Mouse (Mus musculus) lung, postnatal 14 days (tissue): Measurements from ENCODE around the gene Ptprn2.

Experiments
- DNase-seq: peaks from one replicate; pipeline ENCODE4 v3.0.0; 2021

Gene Ptprn2

DNA sequence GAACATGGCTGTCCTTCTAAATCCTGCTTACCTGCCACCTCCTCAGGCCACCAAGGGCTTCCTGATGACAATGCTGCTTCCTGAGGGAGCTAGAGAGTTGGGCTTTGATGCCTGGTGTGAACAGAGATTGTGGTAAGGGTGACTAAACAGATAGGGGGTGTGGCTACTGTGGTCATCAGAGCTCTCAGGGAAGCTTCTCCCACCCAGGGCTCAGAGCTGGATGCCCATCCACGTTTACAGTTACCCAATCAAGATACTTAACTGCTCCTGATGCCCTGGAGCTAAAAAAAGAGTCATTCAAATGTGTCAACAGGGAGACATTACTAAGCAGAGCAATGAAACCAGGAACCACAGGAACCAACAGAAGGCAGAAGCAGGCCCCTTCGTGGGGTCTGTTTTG, 532.4 kb downstream of the Ptprn2 start:
- DNase-seq, result no peak

DNA sequence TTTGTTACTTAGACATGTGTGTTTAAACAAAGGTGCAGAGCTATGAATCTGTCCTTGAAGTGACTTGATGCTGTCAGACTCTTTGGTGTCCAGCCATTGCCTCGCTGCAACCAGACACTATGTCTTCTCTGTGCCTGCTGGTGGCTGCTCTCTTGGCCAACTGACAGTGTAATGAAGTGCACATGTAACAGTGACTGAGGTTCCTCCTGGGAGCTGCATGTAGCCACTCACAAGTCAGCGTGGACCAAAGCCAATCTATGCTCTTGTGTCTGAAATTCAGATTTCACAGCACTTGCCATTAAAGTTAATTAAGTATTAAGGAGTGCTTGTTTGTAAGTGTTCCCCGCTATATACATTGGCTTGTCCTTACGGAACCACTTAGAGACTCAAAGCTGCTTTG, 537.7 kb downstream of the Ptprn2 start:
- no peak for DNase-seq

DNA sequence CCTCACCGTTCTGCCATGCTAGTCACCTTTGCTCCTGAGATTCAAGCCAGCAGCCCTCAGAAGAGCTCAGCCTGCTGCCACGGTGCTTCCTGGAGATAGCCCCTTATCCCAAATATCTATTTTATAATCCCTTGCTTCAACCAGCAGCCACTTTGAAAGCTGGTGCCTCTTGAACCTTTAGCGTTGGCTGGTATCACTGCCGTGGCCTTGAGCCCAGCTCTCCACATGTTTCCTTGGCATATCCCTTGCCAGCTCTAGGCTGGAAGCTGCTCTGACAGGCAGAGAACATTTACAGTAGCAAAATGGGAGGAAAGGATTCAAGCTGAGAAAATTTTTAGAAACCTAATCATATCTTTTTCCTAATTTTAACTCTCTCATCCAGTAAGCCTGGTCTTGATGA, 539.4 kb downstream of the Ptprn2 start:
- peak; percentile 11 for DNase-seq

DNA sequence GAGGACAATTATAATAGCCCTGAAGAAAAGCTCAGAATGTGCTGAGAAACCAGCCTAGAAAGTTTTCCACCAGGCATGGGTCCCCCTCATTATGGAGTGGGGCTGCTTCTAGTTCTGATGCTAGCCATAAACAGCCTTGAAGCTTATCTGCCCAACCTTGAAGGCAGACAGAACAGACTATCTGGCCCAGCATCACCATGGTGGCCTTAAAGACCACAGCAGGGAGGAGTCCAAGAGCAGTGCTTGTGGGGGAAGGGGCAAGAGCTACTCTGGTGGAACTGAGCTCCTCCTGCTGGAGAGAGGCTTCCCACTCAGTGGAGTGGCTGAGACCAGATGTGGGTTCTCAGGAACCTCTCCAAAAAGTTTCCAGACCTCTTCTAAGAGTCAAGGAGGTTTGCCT, 540.2 kb downstream of the Ptprn2 start:
- DNase-seq, result no peak

DNA sequence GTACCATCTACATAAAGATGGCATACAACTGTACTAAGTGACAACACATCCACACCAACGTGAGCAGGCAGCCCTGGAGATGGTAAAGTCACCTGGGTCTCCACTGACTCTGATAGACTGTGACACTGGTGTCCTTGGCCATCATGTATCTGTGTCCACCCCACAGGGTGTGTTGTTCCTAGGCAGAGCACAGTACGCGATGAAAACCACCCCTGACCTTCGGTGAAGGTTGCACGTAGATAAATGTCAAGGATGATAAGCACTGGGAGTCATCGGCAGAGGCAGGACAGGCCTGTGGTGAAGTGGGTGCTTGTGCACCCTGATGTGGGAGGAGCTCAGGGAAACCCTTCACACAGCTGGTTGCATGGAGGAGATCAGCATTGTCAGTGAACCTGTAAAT, 541.8 kb downstream of the Ptprn2 start:
- no peak for DNase-seq

DNA sequence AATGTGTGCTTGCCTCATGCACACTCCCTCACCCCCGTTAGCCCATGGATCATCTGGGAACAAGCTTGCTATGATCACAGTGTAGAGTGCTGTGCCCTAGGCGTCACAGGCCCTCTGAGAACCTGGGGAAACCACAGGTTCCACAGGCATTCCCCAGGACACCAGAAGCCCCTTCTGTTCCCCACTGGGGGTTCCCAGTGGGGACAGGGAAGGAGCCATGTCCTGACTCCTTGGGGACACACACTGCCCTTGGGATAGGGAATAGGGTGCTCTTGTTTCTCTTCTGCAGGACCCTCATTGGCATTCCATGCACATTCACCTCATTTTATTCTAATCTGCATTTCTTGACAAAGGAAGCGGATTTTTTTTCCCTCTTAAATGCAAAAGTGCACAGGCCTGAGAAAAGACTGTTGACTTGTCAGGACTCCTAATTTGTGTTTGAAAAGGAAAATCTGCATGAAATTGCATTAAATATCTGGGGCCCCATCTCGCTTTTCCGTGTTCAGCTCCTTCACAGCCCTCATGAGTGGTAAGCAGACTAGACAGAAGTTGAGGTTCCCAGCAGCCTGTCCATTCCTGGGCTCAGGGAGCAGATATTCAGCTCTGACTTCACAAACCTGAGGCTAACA, 542.9 kb downstream of the Ptprn2 start:
- DNase-seq, result no peak

DNA sequence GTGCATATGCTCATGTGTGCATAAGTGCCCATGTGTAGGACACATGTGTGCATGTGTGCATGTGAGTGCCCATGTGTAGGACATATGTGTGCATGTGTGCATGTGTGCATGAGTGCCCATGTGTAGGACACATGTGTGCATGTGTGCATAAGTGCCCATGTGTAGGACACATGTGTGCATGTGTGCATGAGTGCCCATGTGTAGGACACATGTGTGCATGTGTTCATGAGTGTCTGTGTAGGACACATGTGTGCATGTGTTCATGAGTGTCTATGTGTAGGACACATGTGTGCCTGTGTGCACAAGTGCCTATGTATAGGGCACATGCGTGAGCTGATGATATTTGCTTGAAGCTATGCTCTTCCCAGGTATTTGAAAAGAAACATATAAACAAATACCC, 547.7 kb downstream of the Ptprn2 start:
- no peak for DNase-seq

DNA sequence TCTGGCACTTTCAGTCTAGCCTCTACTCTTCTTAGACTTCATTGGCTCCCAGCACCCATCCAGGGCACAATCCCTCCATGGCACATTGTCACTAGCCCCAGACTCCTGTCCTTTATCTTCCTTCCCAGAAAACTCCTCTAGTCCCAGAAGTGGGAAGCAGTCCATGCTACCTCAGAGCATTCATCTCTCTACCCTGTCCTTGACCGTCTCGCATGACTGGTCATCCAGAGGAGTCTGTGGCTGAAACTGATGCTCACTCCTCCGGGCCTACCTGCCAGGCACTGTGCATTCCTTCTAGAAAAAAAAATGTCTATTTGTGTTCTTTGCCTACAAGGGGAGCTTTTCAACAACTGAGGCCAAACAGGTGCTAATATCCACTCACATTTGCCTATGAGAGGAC, 549.0 kb downstream of the Ptprn2 start:
- no peak for DNase-seq

DNA sequence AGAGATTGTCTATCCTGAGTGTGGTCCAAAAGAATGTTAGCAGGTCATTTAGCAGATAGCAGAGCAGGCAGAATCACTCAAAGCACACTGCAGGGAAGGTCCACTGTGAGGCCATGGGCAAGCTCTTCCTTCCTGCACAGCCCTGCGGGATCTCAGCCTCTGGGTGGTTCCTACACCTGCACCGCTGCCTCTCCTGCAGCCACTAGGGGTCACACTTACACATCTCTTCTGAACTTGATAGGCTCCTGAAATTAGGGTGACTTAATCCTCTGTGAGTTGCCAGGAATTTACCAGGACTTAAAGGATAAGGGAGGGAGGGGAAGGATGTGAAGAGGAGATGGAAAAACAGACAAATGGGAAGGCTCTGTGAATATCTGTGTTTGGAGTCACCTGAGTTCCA, 549.7 kb downstream of the Ptprn2 start:
- DNase-seq, result peak; percentile 71

DNA sequence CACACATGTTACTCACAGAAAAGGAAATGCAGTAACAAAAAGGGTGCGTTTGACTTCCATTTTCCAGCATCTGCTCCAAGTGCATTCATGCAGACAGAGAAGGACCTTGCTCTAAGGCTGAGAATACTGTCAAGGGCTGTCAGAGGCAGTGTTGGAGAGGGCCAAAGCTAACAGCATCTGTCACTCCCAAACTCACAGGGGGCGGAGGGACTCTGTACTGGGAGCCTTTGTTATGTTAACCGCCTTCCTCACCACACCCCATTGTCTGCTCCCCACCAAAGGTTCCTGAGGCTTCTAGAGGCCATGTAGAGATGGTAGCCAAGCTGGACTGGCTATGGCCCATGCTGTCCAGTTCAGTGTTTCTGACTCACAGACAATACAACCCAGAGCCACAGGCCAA, 553.9 kb downstream of the Ptprn2 start:
- no peak for DNase-seq

DNA sequence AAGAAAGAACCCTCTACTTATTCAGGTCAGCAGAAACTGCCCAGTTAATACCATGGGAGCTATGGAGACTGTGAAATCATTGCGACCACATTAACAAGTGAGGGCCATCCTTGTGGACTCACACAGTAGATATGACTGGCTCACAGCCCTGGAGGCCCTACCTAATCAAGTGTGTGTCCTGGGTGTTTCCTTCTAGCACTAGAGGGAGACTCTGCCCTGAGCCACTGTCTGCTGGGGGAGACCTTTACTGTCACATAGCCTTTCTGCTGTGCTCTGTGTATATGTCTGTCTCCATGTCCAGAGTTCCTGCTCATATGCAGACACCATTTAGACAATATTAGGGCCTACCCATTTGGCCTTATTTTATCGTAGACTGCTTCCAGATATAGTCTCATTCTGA, 555.9 kb downstream of the Ptprn2 start:
- DNase-seq, result no peak

DNA sequence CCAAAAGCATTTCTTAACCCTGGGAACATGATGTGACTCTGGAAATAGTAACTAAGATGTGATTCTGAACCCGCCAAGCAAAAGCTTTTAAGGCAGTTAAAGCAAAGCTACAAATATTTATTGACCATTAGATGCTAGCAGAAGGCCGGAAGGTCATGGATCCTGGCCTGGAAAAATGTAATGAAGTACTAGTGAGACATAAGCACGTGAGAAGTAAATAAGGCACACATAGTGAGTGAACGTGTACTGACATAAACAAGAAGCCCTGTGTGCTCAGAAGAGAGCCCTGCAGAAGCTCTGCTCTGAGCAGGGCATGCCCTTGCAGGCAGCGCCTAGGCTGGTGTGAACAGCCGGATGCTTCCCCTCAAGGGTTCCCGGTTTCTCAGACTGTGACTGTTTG, 557.2 kb downstream of the Ptprn2 start:
- DNase-seq, result peak; percentile 25

DNA sequence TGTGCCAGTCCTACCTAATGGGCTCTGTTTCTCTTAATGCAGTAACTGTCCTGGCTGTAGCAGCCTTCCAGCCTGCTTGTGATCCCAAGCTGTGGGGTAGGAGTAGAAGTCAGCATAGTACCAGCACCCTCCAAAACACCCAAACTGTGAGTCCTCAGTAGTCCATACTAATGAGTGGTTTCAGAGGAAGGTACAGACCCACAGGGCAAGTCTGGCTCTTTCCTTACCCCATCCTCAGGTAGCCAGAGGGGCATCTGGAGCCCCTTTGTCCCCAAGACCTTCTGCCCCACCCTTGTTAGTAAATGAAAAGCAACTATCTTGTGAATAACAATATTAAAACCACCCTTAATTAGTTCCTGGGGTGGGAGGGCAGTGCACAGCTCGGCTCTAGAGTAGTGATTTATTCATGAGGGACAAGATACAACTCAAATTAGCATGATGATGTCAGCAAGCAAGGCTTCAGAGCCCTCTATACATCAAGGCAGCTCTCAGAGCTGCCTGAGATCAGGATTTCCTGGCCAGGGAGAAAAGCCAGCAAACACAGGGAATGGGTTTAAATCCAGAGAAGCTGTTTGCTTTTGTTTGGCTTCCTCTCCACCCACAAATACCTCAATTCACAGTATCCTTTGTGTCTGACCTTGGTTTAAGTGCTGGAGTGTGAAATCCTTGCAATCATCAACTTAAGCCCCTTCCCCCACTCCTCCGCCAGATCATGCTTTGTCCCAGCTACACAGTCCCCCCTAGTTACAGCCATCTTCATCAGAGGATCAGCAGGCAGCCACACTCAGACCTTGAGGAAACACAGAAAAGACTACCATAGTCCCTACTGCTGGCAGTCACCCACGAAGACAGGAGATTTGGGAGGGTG, 562.1 kb downstream of the Ptprn2 start:
- no peak for DNase-seq

DNA sequence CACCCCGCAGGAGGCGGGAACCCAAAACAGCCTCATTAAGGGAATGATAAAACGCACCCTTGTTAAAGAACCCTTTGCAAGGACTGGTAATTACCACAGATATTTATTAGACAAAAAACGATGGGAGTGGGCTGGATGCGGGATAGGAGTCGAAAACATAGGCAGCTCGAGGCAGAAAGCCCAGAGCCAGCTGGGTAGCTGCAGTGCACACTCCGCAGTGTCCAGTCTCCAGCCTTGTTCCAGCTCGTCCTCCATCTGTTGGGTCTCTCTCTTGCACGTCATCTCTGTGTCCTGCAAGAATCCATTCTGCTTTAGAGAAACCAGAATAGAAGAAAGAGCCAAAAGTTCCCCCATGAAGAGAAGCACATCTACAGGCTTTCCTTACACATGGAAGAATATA, 564.3 kb downstream of the Ptprn2 start:
- DNase-seq, result no peak

DNA sequence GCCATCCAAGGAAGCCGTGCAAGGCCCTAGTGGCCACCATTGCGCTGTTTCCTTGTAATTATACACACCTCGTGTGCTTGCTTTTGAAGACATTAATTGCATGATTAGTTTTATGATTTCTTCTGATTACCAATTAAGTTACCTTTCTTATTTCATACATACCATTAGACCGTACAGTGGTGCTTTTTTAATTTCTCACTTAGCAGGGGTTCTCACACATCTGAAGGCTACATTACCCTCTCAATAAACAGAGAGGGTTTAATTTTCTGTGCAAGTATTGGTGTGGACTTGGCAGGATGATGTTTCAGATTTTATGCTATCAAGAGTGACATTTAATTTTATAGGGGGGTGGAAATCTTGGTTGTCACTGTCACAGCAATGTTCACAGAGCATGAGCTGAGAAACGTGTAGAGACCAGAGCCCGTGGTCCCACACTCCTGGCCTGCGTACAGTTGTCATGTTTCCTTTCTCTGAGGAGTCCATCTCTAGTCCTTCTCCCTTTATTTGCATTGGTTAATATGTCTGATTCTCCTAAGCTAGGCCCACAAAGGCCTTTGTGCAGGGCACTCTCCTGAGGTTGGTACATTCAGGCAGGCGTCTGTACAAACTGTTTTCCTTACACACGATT, 567.8 kb downstream of the Ptprn2 start:
- DNase-seq, result no peak

DNA sequence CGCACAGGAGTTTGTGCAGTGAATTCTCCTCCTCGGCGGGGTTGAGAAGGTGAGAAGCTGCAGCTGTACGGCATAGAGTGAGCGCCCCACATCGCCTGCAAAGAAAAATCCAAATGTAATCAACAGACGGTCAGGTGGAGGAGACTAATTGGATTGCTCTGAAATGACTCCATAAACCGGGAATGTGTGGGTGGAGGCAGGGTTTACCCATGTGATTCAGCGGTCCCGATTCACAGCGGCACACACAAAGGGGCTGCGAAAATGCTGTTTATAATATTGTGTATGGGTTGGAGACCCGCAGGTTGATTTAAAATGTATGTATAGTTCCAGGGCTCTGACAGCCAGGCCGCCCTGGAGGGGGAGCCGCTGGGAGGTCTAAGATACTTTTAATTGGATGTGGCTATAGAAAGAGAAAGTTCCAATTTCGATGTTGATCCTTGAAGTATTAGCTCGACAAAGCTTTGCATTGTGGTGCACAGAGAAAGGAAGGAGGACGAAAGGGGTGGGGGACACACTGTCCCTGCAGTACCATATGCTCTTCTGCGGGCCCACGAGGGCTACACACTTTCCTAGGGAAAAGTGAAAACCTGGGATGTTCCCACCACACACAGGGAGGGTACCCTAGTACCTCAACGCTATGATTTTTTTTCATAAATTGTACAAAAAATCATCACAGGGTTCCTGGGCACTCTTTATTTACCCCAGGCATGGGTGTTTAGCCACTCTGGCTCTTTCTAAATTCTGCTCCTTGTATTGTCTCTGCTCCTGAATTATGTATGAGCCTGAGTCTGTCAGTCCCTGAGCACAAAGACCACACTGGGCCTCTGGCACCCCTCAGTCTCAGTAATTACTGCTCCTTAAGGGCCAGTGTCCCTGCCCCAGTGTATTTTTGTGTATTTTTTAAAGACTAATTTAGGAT, 568.6 kb downstream of the Ptprn2 start:
- no peak for DNase-seq

DNA sequence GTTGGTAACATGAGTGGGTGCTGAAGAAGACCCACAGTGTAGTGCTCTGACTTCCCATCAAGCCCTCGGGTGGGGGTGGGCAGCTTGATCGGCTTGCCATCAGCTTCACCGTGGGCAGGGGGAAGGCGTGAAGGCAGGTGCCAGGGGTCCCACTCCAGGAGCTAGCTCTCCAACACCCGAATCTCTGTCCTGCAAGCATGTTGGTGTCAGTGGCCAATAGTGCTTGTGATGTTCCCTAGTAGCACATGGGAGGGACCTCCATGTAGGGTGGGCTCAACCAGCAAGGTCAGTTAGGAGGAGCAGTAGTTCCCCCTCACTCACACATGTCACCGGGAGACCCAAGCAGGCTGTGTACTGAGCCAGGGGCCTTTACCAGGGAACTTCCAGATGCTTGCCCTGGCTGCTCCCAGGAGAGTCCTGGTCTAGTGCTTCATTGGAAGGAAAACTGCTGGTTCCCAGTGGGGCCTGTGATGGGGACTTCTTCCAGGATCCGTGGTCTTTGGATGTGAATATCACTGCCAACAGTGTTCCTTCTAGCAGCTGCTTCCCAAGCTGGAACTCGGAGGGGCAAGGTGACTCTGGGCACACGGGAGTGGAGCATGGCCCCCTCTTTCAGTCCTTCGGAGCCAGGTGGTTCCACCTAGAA, 569.5 kb downstream of the Ptprn2 start:
- no peak for DNase-seq

DNA sequence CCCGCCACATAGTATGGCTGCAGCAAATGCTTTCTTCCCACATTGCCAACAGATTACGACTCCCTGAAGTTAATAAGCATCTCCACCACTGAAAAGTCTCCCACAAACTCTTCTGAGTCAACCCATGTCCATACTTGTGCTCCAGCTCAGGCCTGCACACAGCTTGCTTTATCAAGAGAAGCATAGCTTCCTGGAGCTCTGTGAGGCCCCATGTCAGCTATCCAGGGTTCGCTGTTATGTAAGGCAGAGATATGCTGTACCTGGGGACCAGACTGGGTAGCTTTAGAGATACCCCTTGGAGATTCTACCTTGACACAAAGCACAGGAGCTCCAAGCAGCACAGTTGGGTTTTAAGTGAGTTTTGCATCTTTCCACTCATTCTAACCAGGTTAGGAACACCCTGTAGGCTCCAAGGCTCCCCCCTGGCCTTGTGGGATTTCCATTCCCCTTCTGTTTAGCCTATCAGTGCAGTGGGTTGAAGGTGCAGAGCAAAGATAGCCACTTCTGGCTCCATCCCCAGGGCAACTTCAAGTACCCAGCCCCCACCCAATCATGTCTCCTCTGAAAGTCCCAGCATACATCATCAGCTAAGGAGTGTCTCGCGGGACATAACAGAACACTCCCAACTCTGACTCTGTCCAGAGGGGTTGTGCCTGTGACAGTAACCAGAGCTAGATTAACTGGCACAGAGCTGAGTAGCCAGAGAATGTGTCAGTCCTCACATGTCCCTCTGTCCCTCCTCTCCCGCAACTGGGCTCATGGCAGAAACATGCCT, 572.9 kb downstream of the Ptprn2 start:
- no peak for DNase-seq

DNA sequence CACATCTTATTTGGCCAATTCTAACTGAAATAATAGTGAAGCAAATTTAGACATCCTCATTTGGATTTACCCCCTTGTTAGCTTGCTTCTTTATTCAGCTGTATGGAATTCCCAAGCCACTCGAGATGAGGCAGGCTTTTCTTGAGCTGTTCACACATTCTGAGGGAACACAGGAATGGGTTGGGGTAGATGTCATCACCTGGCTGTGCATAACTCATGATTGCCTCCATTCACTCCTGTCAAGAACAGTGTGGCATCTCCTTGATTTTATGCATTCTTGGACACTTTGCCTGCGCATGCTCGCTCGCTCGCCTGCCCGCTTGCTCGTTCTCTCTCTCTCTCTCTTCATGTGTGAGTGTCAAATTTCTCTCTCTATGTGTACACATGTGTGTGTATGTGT, 573.5 kb downstream of the Ptprn2 start:
- DNase-seq, result no peak

DNA sequence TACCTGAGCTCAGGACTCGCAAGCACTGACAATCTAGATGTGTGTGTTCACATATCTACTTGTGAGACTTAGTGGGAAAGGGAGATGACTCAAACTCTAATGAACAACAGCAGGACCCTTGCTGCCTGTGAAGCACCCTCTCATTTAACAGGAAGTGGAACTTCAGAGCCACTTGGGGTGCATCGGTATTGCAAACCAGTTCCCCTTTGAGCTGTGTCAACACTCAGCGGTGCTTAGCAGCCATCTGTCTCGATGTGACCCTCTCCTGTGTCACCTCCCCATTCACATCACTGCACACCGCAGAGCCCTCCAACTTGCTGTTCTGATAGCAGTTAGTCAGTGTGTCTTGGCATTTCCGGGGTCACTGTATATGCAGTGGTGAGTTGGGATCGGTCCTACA, 592.1 kb downstream of the Ptprn2 start:
- no peak for DNase-seq

DNA sequence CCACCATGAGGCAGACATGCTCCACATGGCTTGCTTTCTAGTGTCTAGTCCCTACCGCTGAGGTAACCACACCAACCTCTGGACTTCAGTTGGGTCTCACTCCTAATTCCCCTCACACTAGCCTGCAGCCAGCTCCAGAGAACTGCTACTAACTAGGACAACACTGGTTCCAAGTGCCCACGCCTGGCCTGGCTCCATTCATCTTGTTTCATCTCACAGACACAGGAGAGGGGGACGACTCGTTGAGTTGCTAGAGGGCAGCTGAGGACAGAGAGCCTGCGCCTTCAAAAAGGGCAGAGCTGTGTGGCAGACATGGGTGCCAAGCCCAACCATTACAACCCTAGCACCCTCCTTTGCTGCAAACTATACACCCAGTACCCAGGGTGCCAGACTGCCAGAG, 593.4 kb downstream of the Ptprn2 start:
- DNase-seq, result no peak

DNA sequence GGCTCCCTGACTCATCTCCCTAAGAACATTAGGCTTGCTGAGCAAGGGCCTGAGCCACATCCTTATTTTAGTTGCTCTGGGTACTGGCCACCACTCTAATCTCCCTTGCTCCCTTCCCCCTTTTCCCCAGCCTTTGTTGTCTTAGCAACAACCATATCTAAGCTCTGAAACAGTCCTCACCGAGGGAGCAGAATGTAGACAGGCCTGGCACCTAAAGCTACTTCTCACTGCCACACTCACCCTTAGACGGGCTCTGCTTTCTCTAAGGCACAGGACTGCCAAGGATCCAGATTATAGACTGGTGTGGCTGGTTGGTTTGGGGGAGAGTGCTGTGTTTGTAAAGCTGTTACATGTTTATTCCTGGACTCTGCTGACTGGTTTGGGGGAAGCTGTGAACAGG, 594.2 kb downstream of the Ptprn2 start:
- DNase-seq, result no peak
